In the genomic region with DNA sequence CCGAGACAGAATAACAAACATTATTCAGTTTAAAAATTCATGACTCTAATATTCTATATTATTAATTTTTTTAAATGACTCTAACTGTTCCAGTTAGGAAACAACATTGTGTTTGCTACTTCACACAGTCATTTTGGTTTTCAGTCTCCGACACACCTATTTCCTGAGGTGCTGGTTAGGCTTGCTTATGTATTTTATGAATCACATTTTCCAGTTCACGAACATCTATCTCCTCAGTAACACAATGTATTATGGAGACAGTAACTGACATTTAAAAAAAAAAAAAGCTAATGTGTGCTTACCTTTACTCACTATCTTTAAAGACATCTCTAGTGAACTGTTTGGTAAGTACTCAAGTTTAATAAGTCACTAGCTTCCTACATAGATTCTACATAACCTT, we compare ENCODE assay signal across 27 mouse cellular contexts. TPM values are rescaled to one million over a fixed set of nuclear protein-coding genes. Genes with fewer than 3 reads are reported as not detected.
DNase-seq lines count a peak whose midpoint lies in the region; ATAC-seq lines count a peak whose summit lies in the region.
"Had no signal": no experiment of that assay in that cellular context is flagged by ENCODE, and none has a peak within 500 bp of the region (broad histone marks: within the 10 kb centered on the region; RNA-seq: fewer than 3 reads in every experiment).

No protein-coding gene starts in this region.

- H3K36me3 ChIP-seq in intestine, embryonic 16.5 days (ENCODE audit: control insufficient read depth, insufficient read depth, low read length) = no peaks in the 10 kb centered on the region
- H3K36me3 ChIP-seq: intestine, embryonic 15.5 days had no signal

- H3K9ac ChIP-seq in intestine, embryonic 16.5 days (ENCODE audit: low read depth, low read length) = no peak overlapping the region
- H3K9ac ChIP-seq: forebrain, postnatal 0 days; heart, embryonic 12.5 days; heart, embryonic 15.5 days; hindbrain, embryonic 14.5 days; intestine, embryonic 15.5 days had no signal

- WGBS in intestine, embryonic 16.5 days = 93% methylated on average over 3 of the region's 3 CpGs

- no peaks in the 10 kb centered on the region for H3K9me3 ChIP-seq in intestine, embryonic 16.5 days (ENCODE audit: control insufficient read depth, low read length)
- H3K9me3 ChIP-seq: forebrain, embryonic 10.5 days; G1E; heart, embryonic 12.5 days; heart, embryonic 15.5 days; hindbrain, embryonic 10.5 days; intestine, embryonic 15.5 days had no signal

- H3K27me3 ChIP-seq in intestine, embryonic 16.5 days (replicated peaks; ENCODE audit: control insufficient read depth, insufficient read depth, low read length) = no peaks in the 10 kb centered on the region
- H3K27me3 ChIP-seq: heart, embryonic 12.5 days; heart, embryonic 15.5 days; intestine, embryonic 15.5 days; Patski had no signal

- ATAC-seq in activated CD4-positive, CD25-positive, alpha-beta regulatory T cell, adult 4 months = peak; percentile 91
- ATAC-seq in intestine, embryonic 16.5 days = no peak
- no peak for ATAC-seq in monocyte, adult 5-6 weeks (replicated peaks; ENCODE audit: insufficient number of reproducible peaks, low FRiP score, low TSS enrichment, poor library complexity, severe bottlenecking)
- ATAC-seq in cerebellum, adult (ENCODE audit: insufficient number of reproducible peaks, low FRiP score, low TSS enrichment) = no peak
- ATAC-seq: forebrain, embryonic 14.5 days; forebrain, postnatal 0 days; hindbrain, postnatal 0 days; intestine, embryonic 15.5 days; Patski had no signal

- DNase-seq in CD4-positive, CD25-positive, alpha-beta regulatory T cell, adult 2 months (ENCODE audit: low read depth, low spot score) = peak; percentile 65
- peak; percentile 39 for DNase-seq in naive thymus-derived CD4-positive, alpha-beta T cell, adult 2 months (ENCODE audit: low read depth)
- DNase-seq: adrenal gland, adult 2 months; adrenal gland, postnatal 14 days; cerebellum, adult 18-20 months; cerebellum, adult 9-10 months; cerebellum, postnatal 14 days; forebrain, postnatal 0 days; gastrocnemius, postnatal 25 days; heart, adult 18-20 months; heart, postnatal 10 days; heart, postnatal 36 days; kidney, adult 18-20 months had no signal

- no peaks in the 10 kb centered on the region for H3K4me1 ChIP-seq in intestine, embryonic 16.5 days (ENCODE audit: control insufficient read depth, insufficient read depth, low read length)
- H3K4me1 ChIP-seq: forebrain, embryonic 10.5 days; heart, embryonic 12.5 days; heart, embryonic 15.5 days; hindbrain, embryonic 10.5 days; intestine, embryonic 15.5 days had no signal

- H3K27ac ChIP-seq in intestine, embryonic 16.5 days (ENCODE audit: low read length) = no peak overlapping the region
- H3K27ac ChIP-seq: forebrain, embryonic 10.5 days; heart, embryonic 15.5 days; hindbrain, embryonic 10.5 days; hindbrain, embryonic 14.5 days; hindbrain, postnatal 0 days; intestine, embryonic 15.5 days had no signal

- H3K4me2 ChIP-seq in intestine, embryonic 16.5 days (ENCODE audit: low read depth, low read length) = no peak overlapping the region
- H3K4me2 ChIP-seq: heart, embryonic 12.5 days; heart, embryonic 15.5 days; hindbrain, embryonic 14.5 days; intestine, embryonic 15.5 days had no signal

- no peak overlapping the region for H3K4me3 ChIP-seq in intestine, embryonic 16.5 days (ENCODE audit: low read length)
- H3K4me3 ChIP-seq: forebrain, embryonic 10.5 days; heart, embryonic 12.5 days; heart, embryonic 15.5 days; hindbrain, embryonic 10.5 days; intestine, embryonic 15.5 days had no signal

RNA-seq across cellular contexts. Expression of a gene that starts 18.7 kb away (rescaled TPM):
- polyA plus RNA-seq in activated CD4-positive, CD25-positive, alpha-beta regulatory T cell, adult 4 months (2017; shearing (Covaris generic)) = 10 to 100 TPM; 20.3 to 25.6 TPM
- polyA plus RNA-seq in intestine, embryonic 16.5 days (2015; fragmentation: Nextera tagmentation; extraction: Ambion mirVana) = 14.9 and 16.4 TPM in 2 replicates
- total RNA-seq in monocyte, adult 5-6 weeks (2017) = 31.8 to 48.6 TPM (median 44.0 TPM) in 3 replicates
